Mouse (Mus musculus): Measurements from ENCODE around the gene Ppp1r12c. TPM values are rescaled to one million over a fixed set of nuclear protein-coding genes. Genes with fewer than 3 reads are reported as not detected.

Ppp1r12c gene
- polyA plus RNA-seq, 1 experiment: 68.7 TPM

GRCm38 (mm10) chr7:4432026-4432425, 69.5 kb downstream of the Ppp1r12c start:
- Histone ChIP-seq H3K4me1 (ENCODE audit: control insufficient read depth, insufficient read depth, low read length) (no peaks in the 10 kb centered on the region), H3K9me3 (replicated peaks; ENCODE audit: control insufficient read depth, insufficient read depth, low read length, poor library complexity, severe bottlenecking) (0 out of 2 replicates have a peak, but pooled peaks cover 5% of the 10 kb centered on the region), H3K27me3 (ENCODE audit: control insufficient read depth, insufficient read depth, low read length, poor library complexity, severe bottlenecking) (no peaks in the 10 kb centered on the region), H3K9ac (ENCODE audit: low read depth, poor library complexity, severe bottlenecking) (no peak overlapping the region), H3K4me3 (ENCODE audit: low read depth, low read length) (no peak overlapping the region), H3K27ac (ENCODE audit: insufficient read depth, low read length) (no peak overlapping the region), H3K36me3 (ENCODE audit: control insufficient read depth, insufficient read depth, low read length, poor library complexity, severe bottlenecking) (peaks cover 23% of the 10 kb centered on the region)
- TF ChIP-seq POLR2A (IDR thresholded peaks at IDR 0.05; ENCODE audit: insufficient read depth, low read length) (no peak), CTCF (IDR thresholded peaks at IDR 0.05; ENCODE audit: low read depth, low read length) (no peak), EP300 (IDR thresholded peaks at IDR 0.05; ENCODE audit: insufficient read depth, low read depth, low read length) (no peak)

- Histone ChIP-seq H3K9ac (ENCODE audit: low read depth, poor library complexity, severe bottlenecking) (no peak overlapping the region), H3K9me3 (replicated peaks; ENCODE audit: control insufficient read depth, insufficient read depth, low read length, poor library complexity, severe bottlenecking) (0 out of 2 replicates have a peak, but pooled peaks cover 5% of the 10 kb centered on the region), H3K27me3 (ENCODE audit: control insufficient read depth, insufficient read depth, low read length, poor library complexity, severe bottlenecking) (no peaks in the 10 kb centered on the region), H3K4me1 (ENCODE audit: control insufficient read depth, insufficient read depth, low read length) (no peaks in the 10 kb centered on the region), H3K27ac (ENCODE audit: insufficient read depth, low read length) (no peak overlapping the region), H3K36me3 (ENCODE audit: control insufficient read depth, insufficient read depth, low read length, poor library complexity, severe bottlenecking) (peaks cover 23% of the 10 kb centered on the region), H3K4me3 (ENCODE audit: low read depth, low read length) (no peak overlapping the region)
- TF ChIP-seq CTCF (IDR thresholded peaks at IDR 0.05; ENCODE audit: low read depth, low read length): peak; percentile 80
- no peak for TF ChIP-seq EP300 (IDR thresholded peaks at IDR 0.05; ENCODE audit: insufficient read depth, low read depth, low read length)
These were observed 69.9 kb downstream of the Ppp1r12c start for GRCm38 (mm10) chr7:4431548-4431947.

Other genes with a start within 250 kb of the Ppp1r12c start
- gene Ncr1, start 164.0 kb downstream of the Ppp1r12c start, polyA plus RNA-seq (2011; ENCODE audit: insufficient read depth, insufficient read length, low read depth, missing spikeins): not detected in 2 replicates
- gene Gp6, start 103.9 kb downstream of the Ppp1r12c start, polyA plus RNA-seq (2011; ENCODE audit: insufficient read depth, insufficient read length, low read depth, missing spikeins): not detected in 2 replicates
- 17.7 and 18.1 TPM in 2 replicates for gene Rdh13, start 56.0 kb downstream of the Ppp1r12c start, polyA plus RNA-seq (2011; ENCODE audit: insufficient read depth, insufficient read length, low read depth, missing spikeins)
- 7.0 and 13.2 TPM in 2 replicates for gene Eps8l1, start 41.0 kb downstream of the Ppp1r12c start, polyA plus RNA-seq (2011; ENCODE audit: insufficient read depth, insufficient read length, low read depth, missing spikeins)
- gene Tnnt1, start 14.7 kb upstream of the Ppp1r12c start, polyA plus RNA-seq (2011; ENCODE audit: insufficient read depth, insufficient read length, low read depth, missing spikeins): 20.2 and 20.7 TPM in 2 replicates
- 10.0 and 11.5 TPM in 2 replicates for gene Tnni3, start 22.5 kb upstream of the Ppp1r12c start, polyA plus RNA-seq (2011; ENCODE audit: insufficient read depth, insufficient read length, low read depth, missing spikeins)
- gene Dnaaf3, start 30.8 kb upstream of the Ppp1r12c start, polyA plus RNA-seq (2011; ENCODE audit: insufficient read depth, insufficient read length, low read depth, missing spikeins): 9.2 and 10.0 TPM in 2 replicates
- gene Syt5, start 45.9 kb upstream of the Ppp1r12c start, polyA plus RNA-seq (2011; ENCODE audit: insufficient read depth, insufficient read length, low read depth, missing spikeins): 4.3 and 4.9 TPM in 2 replicates
- not detected in 2 replicates for gene Ptprh, start 102.4 kb upstream of the Ppp1r12c start, polyA plus RNA-seq (2011; ENCODE audit: insufficient read depth, insufficient read length, low read depth, missing spikeins)
- gene Tmem86b, start 129.7 kb upstream of the Ppp1r12c start, polyA plus RNA-seq (2011; ENCODE audit: insufficient read depth, insufficient read length, low read depth, missing spikeins): 3.8 and 5.5 TPM in 2 replicates
- gene Ppp6r1, start 157.3 kb upstream of the Ppp1r12c start, polyA plus RNA-seq (2011; ENCODE audit: insufficient read depth, insufficient read length, low read depth, missing spikeins): 58.6 and 66.3 TPM in 2 replicates
- gene Hspbp1, start 183.4 kb upstream of the Ppp1r12c start, polyA plus RNA-seq (2011; ENCODE audit: insufficient read depth, insufficient read length, low read depth, missing spikeins): 51.8 and 63.3 TPM in 2 replicates
- gene Brsk1, start 188.9 kb upstream of the Ppp1r12c start, polyA plus RNA-seq (2011; ENCODE audit: insufficient read depth, insufficient read length, low read depth, missing spikeins): 10.9 TPM in 2 replicates
- not detected in 2 replicates for gene Tmem150b, start 223.6 kb upstream of the Ppp1r12c start, polyA plus RNA-seq (2011; ENCODE audit: insufficient read depth, insufficient read length, low read depth, missing spikeins)
- 69.0 and 72.3 TPM in 2 replicates for gene Kmt5c, start 238.4 kb upstream of the Ppp1r12c start, polyA plus RNA-seq (2011; ENCODE audit: insufficient read depth, insufficient read length, low read depth, missing spikeins)

All from ES-Bruce4 (cell line).